In genomic region chr6:72663000-72663399, GRCm38 (mm10) we compare ENCODE assay signal across 10 mouse cellular contexts. TPM values are rescaled to one million over a fixed set of nuclear protein-coding genes. Genes with fewer than 3 reads are reported as not detected.
A peak's percentile ranks its signal among the peaks of the same experiment; 100 is the strongest.
DNase-seq lines count a peak whose midpoint lies in the region; ATAC-seq and TF ChIP-seq lines count a peak whose summit lies in the region.
"Had no signal": no experiment of that assay in that cellular context is flagged by ENCODE, and none has a peak within 500 bp of the region (broad histone marks: within the 10 kb centered on the region; RNA-seq: fewer than 3 reads in every experiment).

No protein-coding gene starts in this region.

- H3K9ac ChIP-seq in MEL (ENCODE audit: control insufficient read depth, low read depth, low read length, poor library complexity, severe bottlenecking): no peak overlapping the region
- H3K9ac ChIP-seq in heart, embryonic 14.5 days (ENCODE audit: low read length): no peak overlapping the region; the same call in 1 of the 2 replicates
- no peak overlapping the region for H3K9ac ChIP-seq in limb, embryonic 12.5 days (replicated peaks)

- no peak for TF ChIP-seq POLR2A in MEL (IDR thresholded peaks at IDR 0.05; ENCODE audit: control insufficient read depth in 1 of 2, insufficient read depth in 1 of 2, low read depth in 1 of 2, low read length in 2 of 2, poor library complexity in 1 of 2)

- no peak overlapping the region for H3K27ac ChIP-seq in MEL (ENCODE audit: control insufficient read depth, low read depth, low read length)
- peak overlapping the region; percentile 54 to 56 for H3K27ac ChIP-seq in heart, embryonic 14.5 days (replicated peaks in 1 of 2; ENCODE audit: control insufficient read depth in 1 of 2, insufficient read depth in 1 of 2, low read depth in 2 of 2, low read length in 2 of 2)
- H3K27ac ChIP-seq in limb, embryonic 12.5 days: peak overlapping the region; percentile 76

- ATAC-seq in CD4-positive, CD25-positive, alpha-beta regulatory T cell, adult 4 months: no peak
- ATAC-seq in heart, embryonic 14.5 days (ENCODE audit: insufficient number of reproducible peaks, insufficient read depth, low FRiP score, low read depth): peak; percentile 44
- no peak for ATAC-seq in limb, embryonic 12.5 days (ENCODE audit: insufficient number of reproducible peaks, insufficient read depth, low FRiP score, low TSS enrichment, low read depth)
- no peak for ATAC-seq in inflammation-experienced regulatory T-cells, adult 6 months

- H3K27me3 ChIP-seq in MEL (ENCODE audit: control insufficient read depth in 1 of 2, insufficient read depth in 2 of 2, low read length in 2 of 2): no peaks in the 10 kb centered on the region
- no peaks in the 10 kb centered on the region for H3K27me3 ChIP-seq in heart, embryonic 14.5 days (ENCODE audit: control insufficient read depth, insufficient read depth, low read length)
- no peaks in the 10 kb centered on the region for H3K27me3 ChIP-seq in limb, embryonic 12.5 days

- H3K4me3 ChIP-seq in MEL (ENCODE audit: control insufficient read depth in 1 of 2, insufficient read depth in 1 of 2, low read depth in 2 of 2, low read length in 2 of 2): no peak overlapping the region
- no peak overlapping the region for H3K4me3 ChIP-seq in heart, embryonic 14.5 days (ENCODE audit: control insufficient read depth in 1 of 2, insufficient read depth in 1 of 2, low read depth in 1 of 2, low read length in 2 of 2)
- H3K4me3 ChIP-seq in limb, embryonic 12.5 days (replicated peaks): no peak overlapping the region

- no peak for TF ChIP-seq RAD21 in MEL (IDR thresholded peaks at IDR 0.05; ENCODE audit: low read depth, low read length)

- H3K4me1 ChIP-seq in MEL (ENCODE audit: control insufficient read depth in 1 of 2, insufficient read depth in 2 of 2, low read length in 2 of 2): no peaks in the 10 kb centered on the region
- H3K4me1 ChIP-seq in heart, embryonic 14.5 days (ENCODE audit: control insufficient read depth in 2 of 2, insufficient read depth in 2 of 2, low read length in 2 of 2): peaks cover 32 to 50% of the 10 kb centered on the region in 2 experiments
- peaks cover 64% of the 10 kb centered on the region for H3K4me1 ChIP-seq in limb, embryonic 12.5 days (replicated peaks)

- DNase-seq in CD4-positive, CD25-positive, alpha-beta regulatory T cell, adult 2 months (ENCODE audit: low read depth, low spot score): peak; percentile 6
- peak; percentile 11 for DNase-seq in MEL (ENCODE audit: low read depth, low spot score)
- no peak for DNase-seq in left cerebral cortex, postnatal 36 days (ENCODE audit: low spot score in 2 of 2)
- no peak for DNase-seq in layer of hippocampus, adult 8-10 months (ENCODE audit: low spot score in 2 of 2)
- DNase-seq: thymus, postnatal 14 days had no signal

- H3K36me3 ChIP-seq in MEL (ENCODE audit: control insufficient read depth in 1 of 2, insufficient read depth in 2 of 2, low read length in 2 of 2): no peaks in the 10 kb centered on the region
- H3K36me3 ChIP-seq in heart, embryonic 14.5 days (ENCODE audit: control insufficient read depth, insufficient read depth, low read length): no peaks in the 10 kb centered on the region
- H3K36me3 ChIP-seq in limb, embryonic 12.5 days: no peaks in the 10 kb centered on the region

- TF ChIP-seq EP300 in MEL (IDR thresholded peaks at IDR 0.05; ENCODE audit: low read depth in 1 of 2, low read length in 2 of 2): no peak

- WGBS in heart, embryonic 14.5 days: 0% methylated on average over 1 of the region's 1 CpGs
- WGBS in limb, embryonic 12.5 days: 24% methylated on average over 1 of the region's 1 CpGs

- peak in 2 of 3 experiments; percentile 5 to 17; a peak in 2 of 6 replicates for TF ChIP-seq CTCF in MEL (IDR thresholded peaks at IDR 0.05 in 2 of 3, conservative IDR thresholded peaks at IDR 0.05 in 1 of 3; ENCODE audit: control insufficient read depth in 1 of 3, insufficient read depth in 1 of 3, low read depth in 2 of 3, low read length in 3 of 3, poor library complexity in 1 of 3, severe bottlenecking in 1 of 3)

- intact Hi-C loops in left cerebral cortex, postnatal 36 days (cut with DNase I): loop anchor here (5.0 kb wide), 1 partner anchor 49 kb away; no protein-coding TSS in a partner anchor

- H3K4me2 ChIP-seq in heart, embryonic 14.5 days (ENCODE audit: low read length): no peak overlapping the region
- no peak overlapping the region for H3K4me2 ChIP-seq in limb, embryonic 12.5 days
- H3K4me2 ChIP-seq: midbrain, embryonic 11.5 days had no signal

- H3K79me2 ChIP-seq in MEL (ENCODE audit: control insufficient read depth, insufficient read depth, low read length, poor library complexity): no peaks in the 10 kb centered on the region

- no peaks in the 10 kb centered on the region for H3K9me3 ChIP-seq in MEL (replicated peaks; ENCODE audit: insufficient read depth, low read length)
- H3K9me3 ChIP-seq in heart, embryonic 14.5 days (ENCODE audit: control insufficient read depth, low read length): no peaks in the 10 kb centered on the region
- no peaks in the 10 kb centered on the region for H3K9me3 ChIP-seq in limb, embryonic 12.5 days

TF ChIP-seq in MEL, 35 proteins besides CTCF, POLR2A, EP300 and RAD21:
- TF ChIP-seq SMC3 (IDR thresholded peaks at IDR 0.05; ENCODE audit: low read depth, low read length): peak; percentile 18; the same call in 1 of the 2 replicates
- TF ChIP-seq GABPA (IDR thresholded peaks at IDR 0.05; ENCODE audit: low read depth, low read length): no peak
- no peak for TF ChIP-seq NELFE (IDR thresholded peaks at IDR 0.05; ENCODE audit: low read depth, low read length)
- 0 out of 2 replicates have a peak, but pooled peaks have one; percentile 10 for TF ChIP-seq ELF1 (IDR thresholded peaks at IDR 0.05; ENCODE audit: low read depth, low read length)
- 0 out of 2 replicates have a peak, but pooled peaks have one; percentile 19 for TF ChIP-seq GATA1 (IDR thresholded peaks at IDR 0.05; ENCODE audit: low read depth, low read length)
- TF ChIP-seq UBTF (IDR thresholded peaks at IDR 0.05; ENCODE audit: borderline replicate concordance, insufficient read depth, low read depth, low read length): no peak

RNA-seq across cellular contexts. Expression of gene Tgoln1, which starts 46.2 kb away (rescaled TPM):
- 100 to 1,000 TPM; 114 to 143 TPM for polyA plus RNA-seq in CD4-positive, CD25-positive, alpha-beta regulatory T cell, adult 4 months (2017; shearing (Covaris generic))
- total RNA-seq in MEL (2012; rRNA removed): 19.3 and 23.9 TPM in 2 replicates
- 100 to 1,000 TPM in 1 of 2 experiments, 10 to 100 TPM in 1; 20.6 to 106 TPM for polyA plus RNA-seq in MEL (2012; ENCODE audit: insufficient read depth in 1 of 2, insufficient read length in 2 of 2, low read depth in 1 of 2, low replicate concordance in 2 of 2, missing spikeins in 1 of 2)
- 27.9 and 29.4 TPM in 2 replicates for polyA plus RNA-seq in heart, embryonic 14.5 days (2014; fragmentation: Nextera tagmentation; extraction: Ambion mirVana)
- polyA plus RNA-seq in limb, embryonic 12.5 days (2016; fragmentation: Nextera tagmentation; extraction: Ambion mirVana): 20.9 and 21.7 TPM in 2 replicates
- total RNA-seq in left cerebral cortex, postnatal 36 days (2021): 10 to 100 TPM; 89.0 to 89.3 TPM
- total RNA-seq in layer of hippocampus, adult 8-10 months (2022): 100 to 1,000 TPM in 2 of 4 experiments, 10 to 100 TPM in 2; 92.8 to 106 (median 98.1) TPM
- polyA plus RNA-seq in inflammation-experienced regulatory T-cells, adult 6 months (2017; shearing (Covaris generic)): 100 to 1,000 TPM; 103 to 111 (median 108) TPM

Comparison
In these comparisons a context has a peak if more than half of its experiments do, and no peak if none do; other contexts are left out.
1. DNase-seq: peak in CD4-positive, CD25-positive, alpha-beta regulatory T cell, adult 2 months (single experiment) and MEL (single experiment); none in left cerebral cortex, postnatal 36 days (0 of 2) and layer of hippocampus, adult 8-10 months (0 of 2).